Mouse (Mus musculus) intestine, embryonic 15.5 days (tissue): ENCODE results near the gene Lhfpl5. TPM values are rescaled to one million over a fixed set of nuclear protein-coding genes. Genes with fewer than 3 reads are reported as not detected.

Experiments used
- ATAC-seq: fragments of 200-750 bp; cut with Nextera tagmentation; 2 replicates; pipeline ENCODE4 v1.8.0; 2017; ENCODE audit warnings: moderate TSS enrichment, moderate library complexity
- H3K27ac ChIP-seq: fragments of 300-500 bp; sonication (generic); 2 replicates; pipeline ENCODE4 v1.5.1; 2015; ENCODE audit warnings: mild to moderate bottlenecking, inconsistent platforms
- H3K27me3 ChIP-seq: fragments of 300-500 bp; sonication (generic); replicated peaks from 2 replicates; pipeline ENCODE4 v1.6.1; 2015; ENCODE audit warnings: inconsistent platforms
- H3K36me3 ChIP-seq: fragments of 300-500 bp; sonication (generic); 2 replicates; pipeline ENCODE4 v1.6.1; 2015; ENCODE audit warnings: inconsistent platforms
- H3K4me1 ChIP-seq: fragments of 300-500 bp; sonication (generic); replicated peaks from 2 replicates; pipeline ENCODE4 v1.6.1; 2015; ENCODE audit warnings: inconsistent platforms
- H3K4me2 ChIP-seq: fragments of 300-500 bp; sonication (generic); replicated peaks from 2 replicates; pipeline ENCODE4 v1.6.1; 2015; ENCODE audit warnings: mild to moderate bottlenecking, inconsistent platforms
- H3K4me3 ChIP-seq: fragments of 300-500 bp; sonication (generic); replicated peaks from 2 replicates; pipeline ENCODE4 v1.5.1; 2015; ENCODE audit warnings: inconsistent platforms
- H3K9ac ChIP-seq: fragments of 300-500 bp; sonication (generic); 2 replicates; pipeline ENCODE4 v1.6.1; 2015; ENCODE audit warnings: inconsistent platforms
- H3K9me3 ChIP-seq: fragments of 300-500 bp; sonication (generic); 2 replicates; pipeline ENCODE4 v1.6.1; 2016; ENCODE audit warnings: inconsistent platforms
- WGBS: fragments of 180-500 bp; shearing (Covaris S2); methylation state at CpG from one replicate; pipeline ENCODE4 v1.1.7; 2015; 5-methylcytosine and 5-hydroxymethylcytosine counted together
- polyA plus RNA-seq: library from polyadenylated mRNA; unstranded; fragments of >200 nt; fragmentation: Nextera tagmentation; extraction: Ambion mirVana; gene quantifications from 2 replicates; pipeline ENCODE4 v1.2.1, GENCODE M21; 2015

Gene Lhfpl5
- polyA plus RNA-seq, 1 experiment from 2014 or later: 1.8 TPM

- no peaks in the 10 kb centered on the region for H3K27me3 ChIP-seq
- H3K27ac ChIP-seq: no peak overlapping the region
- H3K4me3 ChIP-seq: no peak overlapping the region
- H3K4me1 ChIP-seq: peaks cover under 1% of the 10 kb centered on the region; the same call in 1 of the 2 replicates
- 56% methylated on average over 2 of the region's 2 CpGs for WGBS
- ATAC-seq: no peak
- no peaks in the 10 kb centered on the region for H3K9me3 ChIP-seq
- no peaks in the 10 kb centered on the region for H3K36me3 ChIP-seq
- H3K9ac ChIP-seq: no peak overlapping the region
- H3K4me2 ChIP-seq: no peak overlapping the region
These were observed 5.6 kb downstream of the Lhfpl5 start for GRCm38 (mm10) chr17:28581056-28581455.

DNA sequence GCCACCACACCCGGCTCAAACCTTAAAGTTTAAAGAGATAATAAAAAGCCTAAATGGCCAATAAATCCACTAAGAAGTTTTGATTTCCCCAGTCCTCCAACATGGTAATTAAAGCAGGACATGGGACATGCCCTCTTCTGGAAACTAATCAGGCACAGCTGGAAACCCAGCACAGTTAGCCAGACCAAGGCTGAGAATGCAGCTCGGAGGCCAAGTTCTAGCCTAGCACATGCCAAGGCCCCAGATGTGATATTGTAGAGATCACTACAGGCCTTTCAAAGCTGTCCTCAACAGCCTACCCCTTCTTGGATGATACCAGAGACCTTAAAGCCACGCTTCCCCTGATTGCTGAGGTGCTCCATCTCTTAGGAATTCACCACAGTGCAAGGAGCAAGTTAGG lies 11.1 kb downstream of the Lhfpl5 start:
- H3K27ac ChIP-seq: no peak overlapping the region
- H3K4me1 ChIP-seq: no peaks in the 10 kb centered on the region
- WGBS: 82% methylated on average over 3 of the region's 3 CpGs
- no peaks in the 10 kb centered on the region for H3K9me3 ChIP-seq
- ATAC-seq: no peak
- H3K36me3 ChIP-seq: peaks cover 29% of the 10 kb centered on the region
- H3K27me3 ChIP-seq: no peaks in the 10 kb centered on the region
- H3K9ac ChIP-seq: no peak overlapping the region
- H3K4me2 ChIP-seq: no peak overlapping the region
- no peak overlapping the region for H3K4me3 ChIP-seq

DNA sequence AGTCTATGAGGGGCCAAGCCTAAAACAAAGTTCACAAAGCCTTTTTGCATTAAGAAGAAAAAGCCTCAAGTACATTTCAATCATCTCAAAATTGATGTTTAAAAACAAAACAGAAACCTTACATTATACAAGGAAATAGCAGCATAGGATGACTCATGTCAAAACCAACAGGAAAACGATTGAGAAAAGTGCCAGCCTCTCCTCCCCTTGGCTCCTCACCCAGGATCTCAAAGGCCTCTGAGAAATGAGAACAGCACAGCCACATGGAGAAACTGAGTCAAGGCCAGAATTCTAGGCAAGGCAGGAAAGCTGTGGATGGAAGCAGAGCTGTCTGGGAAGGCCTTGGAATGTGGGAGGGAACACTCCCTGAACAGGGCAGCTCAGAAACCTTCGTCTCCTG lies 13.2 kb downstream of the Lhfpl5 start:
- no peaks in the 10 kb centered on the region for H3K27me3 ChIP-seq
- H3K36me3 ChIP-seq: peaks cover 44% of the 10 kb centered on the region
- H3K9ac ChIP-seq: no peak overlapping the region
- no peaks in the 10 kb centered on the region for H3K4me1 ChIP-seq
- 73% methylated on average over 2 of the region's 2 CpGs for WGBS
- no peak for ATAC-seq
- no peak overlapping the region for H3K27ac ChIP-seq
- H3K9me3 ChIP-seq: no peaks in the 10 kb centered on the region
- H3K4me3 ChIP-seq: no peak overlapping the region
- no peak overlapping the region for H3K4me2 ChIP-seq

GRCm38 (mm10) chr17:28590596-28590995 lies 15.2 kb downstream of the Lhfpl5 start:
- Histone ChIP-seq H3K4me1 (no peaks in the 10 kb centered on the region), H3K27me3 (no peaks in the 10 kb centered on the region), H3K4me3 (no peak overlapping the region), H3K27ac (no peak overlapping the region), H3K4me2 (no peak overlapping the region), H3K9me3 (no peaks in the 10 kb centered on the region), H3K36me3 (peaks cover 49% of the 10 kb centered on the region), H3K9ac (no peak overlapping the region)
- 87% methylated on average over 3 of the region's 3 CpGs for WGBS
- ATAC-seq: no peak

DNA sequence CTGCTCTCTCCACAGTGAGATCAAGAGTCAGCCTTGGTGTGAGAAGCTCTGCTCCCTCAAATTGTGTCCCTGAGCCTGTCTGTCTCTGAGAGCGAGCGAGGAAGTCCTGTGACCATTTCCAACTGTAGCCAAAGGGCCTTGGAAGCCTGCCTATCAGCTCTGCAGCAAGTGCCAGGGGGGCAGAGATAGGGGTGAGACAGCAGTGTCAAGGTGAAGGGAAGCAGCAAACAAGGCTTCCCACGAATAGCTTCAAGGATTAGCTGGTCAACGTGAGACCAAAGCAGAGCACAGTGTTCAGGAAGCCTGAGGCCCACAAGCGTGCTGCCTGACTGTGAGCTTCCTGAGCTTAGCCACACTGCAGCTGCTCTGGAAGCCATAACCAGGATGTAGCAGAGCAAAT lies 16.0 kb downstream of the Lhfpl5 start:
- no peak for ATAC-seq
- Histone ChIP-seq H3K36me3 (peaks cover 51% of the 10 kb centered on the region), H3K27me3 (no peaks in the 10 kb centered on the region), H3K4me3 (no peak overlapping the region), H3K27ac (no peak overlapping the region), H3K9me3 (no peaks in the 10 kb centered on the region), H3K4me1 (no peaks in the 10 kb centered on the region), H3K9ac (no peak overlapping the region), H3K4me2 (no peak overlapping the region)
- 91% methylated on average over 5 of the region's 5 CpGs for whole genome bisulfite sequencing

DNA sequence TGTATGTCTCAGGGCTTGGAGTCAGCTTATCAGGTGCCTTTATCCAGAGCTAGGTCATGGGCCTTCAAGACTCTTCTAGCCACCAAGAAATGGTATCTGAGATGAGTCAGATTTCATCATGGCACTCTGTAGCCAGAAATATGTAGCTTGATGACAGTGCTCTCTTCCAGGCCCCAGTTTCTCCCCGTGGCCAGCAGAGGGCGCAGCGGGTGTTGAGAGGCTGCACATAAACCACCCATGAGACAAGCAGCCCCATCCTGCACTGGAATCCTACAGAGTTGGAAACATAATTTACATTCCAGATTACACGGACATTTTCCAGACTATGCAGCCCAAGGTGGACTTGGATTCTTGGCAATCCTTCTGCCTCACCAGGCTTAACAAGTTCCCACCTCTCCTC lies 17.6 kb downstream of the Lhfpl5 start:
- Histone ChIP-seq H3K4me1 (no peaks in the 10 kb centered on the region), H3K9me3 (no peaks in the 10 kb centered on the region), H3K9ac (no peak overlapping the region), H3K4me2 (no peak overlapping the region), H3K27me3 (no peaks in the 10 kb centered on the region), H3K4me3 (no peak overlapping the region), H3K27ac (no peak overlapping the region), H3K36me3 (peaks cover 58% of the 10 kb centered on the region)
- peak; percentile 47; the same call in 1 of the 2 replicates for ATAC-seq
- 17% methylated on average over 4 of the region's 4 CpGs for WGBS

DNA sequence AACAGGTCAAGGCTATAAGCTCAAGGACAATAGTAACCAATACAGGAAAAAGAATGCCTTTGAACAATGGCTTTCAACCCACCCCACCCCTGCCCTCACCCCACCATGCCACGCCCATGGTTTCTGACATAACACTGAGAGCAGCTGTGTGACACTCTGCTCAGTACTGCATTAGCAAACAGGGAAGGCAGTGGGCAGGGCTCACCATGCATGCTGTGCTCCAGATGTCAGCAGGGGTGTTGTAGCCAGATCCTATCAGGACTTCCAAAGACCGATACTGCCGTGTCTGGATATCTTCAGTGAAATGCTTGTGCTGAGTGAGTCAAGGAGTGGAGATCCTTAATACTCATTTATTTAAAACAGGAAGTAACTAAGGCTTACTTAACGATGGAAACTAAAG lies 18.5 kb downstream of the Lhfpl5 start:
- H3K4me2 ChIP-seq: no peak overlapping the region
- 56% methylated on average over 4 of the region's 4 CpGs for WGBS
- H3K9ac ChIP-seq: no peak overlapping the region
- no peak overlapping the region for H3K27ac ChIP-seq
- H3K27me3 ChIP-seq: no peaks in the 10 kb centered on the region
- H3K36me3 ChIP-seq: peaks cover 61% of the 10 kb centered on the region
- no peak for ATAC-seq
- no peaks in the 10 kb centered on the region for H3K9me3 ChIP-seq
- H3K4me1 ChIP-seq: no peaks in the 10 kb centered on the region
- no peak overlapping the region for H3K4me3 ChIP-seq

DNA sequence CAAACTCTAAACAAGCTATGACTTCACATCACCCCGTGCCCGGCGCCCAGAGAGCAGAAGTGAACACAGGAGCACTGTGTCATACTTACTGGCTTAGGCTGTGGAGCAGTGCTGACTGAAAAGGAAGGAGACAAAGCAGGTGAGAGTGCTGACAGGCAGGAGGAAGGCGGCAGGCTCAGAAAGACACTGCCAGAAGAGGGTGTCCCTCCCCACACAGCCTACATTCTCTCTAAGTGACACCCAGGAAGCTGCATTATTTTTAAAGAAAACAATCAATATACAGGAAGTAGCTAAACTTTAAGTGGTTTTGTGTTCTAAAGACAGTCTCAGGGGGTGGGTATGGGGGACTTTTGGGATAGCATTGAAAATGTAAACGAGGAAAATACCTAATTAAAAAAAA lies 25.3 kb downstream of the Lhfpl5 start:
- Histone ChIP-seq H3K4me1 (no peaks in the 10 kb centered on the region), H3K27ac (no peak overlapping the region), H3K27me3 (no peaks in the 10 kb centered on the region), H3K4me2 (no peak overlapping the region), H3K9me3 (no peaks in the 10 kb centered on the region), H3K36me3 (peaks cover 53% of the 10 kb centered on the region), H3K9ac (no peak overlapping the region), H3K4me3 (no peak overlapping the region)
- ATAC-seq: no peak
- 84% methylated on average over 5 of the region's 5 CpGs for WGBS

DNA sequence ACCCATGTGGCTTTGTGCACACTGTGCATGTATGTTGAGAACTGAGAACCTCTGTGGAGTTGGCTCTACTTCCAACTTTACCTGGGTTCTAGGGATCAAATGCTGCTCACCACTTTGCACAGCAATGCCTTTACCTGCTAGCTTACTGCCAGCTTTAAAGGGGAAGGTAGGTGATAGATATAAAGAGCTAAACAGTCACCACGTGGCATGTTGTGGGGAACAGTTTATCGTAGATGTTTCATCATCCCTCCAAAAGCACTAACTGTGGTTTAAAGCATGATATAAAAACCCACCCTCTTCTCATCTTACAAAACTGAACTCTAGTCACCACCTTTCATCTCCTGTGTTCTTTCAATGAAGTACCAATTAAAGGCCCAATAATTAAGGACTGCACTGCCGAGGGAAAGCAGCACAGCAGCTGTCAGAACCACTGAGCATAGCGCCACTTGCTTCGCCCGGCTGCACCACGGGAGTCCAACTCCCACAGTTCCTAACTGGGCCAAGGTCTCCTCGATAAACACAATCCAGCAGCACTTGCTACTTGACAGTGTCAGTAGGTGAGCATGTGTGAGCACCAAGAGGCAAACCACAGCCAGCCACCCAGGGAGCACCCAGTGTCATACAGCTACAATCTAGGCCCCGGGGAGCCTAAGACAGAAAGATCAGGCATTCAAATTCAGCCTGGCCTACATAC lies 26.3 kb downstream of the Lhfpl5 start:
- H3K9ac ChIP-seq: no peak overlapping the region
- H3K27me3 ChIP-seq: no peaks in the 10 kb centered on the region
- no peak overlapping the region for H3K27ac ChIP-seq
- no peaks in the 10 kb centered on the region for H3K9me3 ChIP-seq
- H3K4me2 ChIP-seq: no peak overlapping the region
- H3K4me3 ChIP-seq: no peak overlapping the region
- whole genome bisulfite sequencing: 89% methylated on average over 9 of the region's 9 CpGs
- no peak for ATAC-seq
- H3K36me3 ChIP-seq: peaks cover 50% of the 10 kb centered on the region
- H3K4me1 ChIP-seq: no peaks in the 10 kb centered on the region

GRCm38 (mm10) chr17:28609543-28609942 lies 34.1 kb downstream of the Lhfpl5 start:
- H3K9me3 ChIP-seq: no peaks in the 10 kb centered on the region
- no peak overlapping the region for H3K4me2 ChIP-seq
- no peaks in the 10 kb centered on the region for H3K4me1 ChIP-seq
- H3K4me3 ChIP-seq: no peak overlapping the region
- WGBS: 70% methylated on average over 3 of the region's 3 CpGs
- no peak overlapping the region for H3K27ac ChIP-seq
- no peaks in the 10 kb centered on the region for H3K27me3 ChIP-seq
- H3K36me3 ChIP-seq: peaks cover 11% of the 10 kb centered on the region; the same call in 1 of the 2 replicates
- ATAC-seq: no peak
- H3K9ac ChIP-seq: no peak overlapping the region

GRCm38 (mm10) chr17:28612603-28613002 lies 37.2 kb downstream of the Lhfpl5 start:
- Histone ChIP-seq H3K9me3 (no peaks in the 10 kb centered on the region), H3K4me1 (no peaks in the 10 kb centered on the region), H3K4me3 (no peak overlapping the region), H3K9ac (no peak overlapping the region), H3K27ac (no peak overlapping the region), H3K4me2 (no peak overlapping the region), H3K36me3 (no peaks in the 10 kb centered on the region), H3K27me3 (no peaks in the 10 kb centered on the region)
- no peak for ATAC-seq
- WGBS: 69% methylated on average over 2 of the region's 2 CpGs

DNA sequence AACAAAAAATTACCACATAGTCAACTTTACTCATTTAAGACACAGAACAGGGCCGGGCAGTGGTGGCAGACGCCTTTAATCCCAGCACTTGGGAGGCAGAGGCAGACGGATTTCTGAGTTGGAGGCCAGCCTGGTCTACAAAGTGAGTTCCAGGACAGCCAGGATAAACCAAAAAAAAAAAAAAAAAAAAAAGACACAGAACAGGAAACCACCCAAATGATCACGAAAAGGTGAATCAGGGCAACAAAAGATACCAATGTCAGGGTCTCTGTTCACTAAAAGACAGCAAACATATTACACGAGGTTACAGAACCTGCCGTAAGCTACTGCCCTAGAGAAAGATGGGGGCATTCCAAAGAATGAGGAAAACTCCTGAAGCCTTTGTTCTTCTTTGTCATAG lies 37.7 kb downstream of the Lhfpl5 start:
- H3K9ac ChIP-seq: no peak overlapping the region
- H3K4me2 ChIP-seq: no peak overlapping the region
- ATAC-seq: no peak
- H3K27ac ChIP-seq: no peak overlapping the region
- H3K9me3 ChIP-seq: no peaks in the 10 kb centered on the region
- H3K4me3 ChIP-seq: no peak overlapping the region
- H3K36me3 ChIP-seq: no peaks in the 10 kb centered on the region
- 0 out of 2 replicates have a peak, but pooled peaks cover 2% of the 10 kb centered on the region for H3K4me1 ChIP-seq
- WGBS: 83% methylated on average over 6 of the region's 6 CpGs
- H3K27me3 ChIP-seq: no peaks in the 10 kb centered on the region

GRCm38 (mm10) chr17:28615332-28615731 lies 39.9 kb downstream of the Lhfpl5 start:
- peaks cover 8% of the 10 kb centered on the region; the same call in 1 of the 2 replicates for H3K36me3 ChIP-seq
- no peak overlapping the region for H3K4me2 ChIP-seq
- no peak overlapping the region for H3K9ac ChIP-seq
- 80% methylated on average over 4 of the region's 4 CpGs for WGBS
- no peak overlapping the region for H3K27ac ChIP-seq
- 0 out of 2 replicates have a peak, but pooled peaks cover 11% of the 10 kb centered on the region for H3K4me1 ChIP-seq
- ATAC-seq: 0 out of 2 replicates have a peak, but pooled peaks have one; percentile 16
- H3K4me3 ChIP-seq: no peak overlapping the region
- H3K27me3 ChIP-seq: no peaks in the 10 kb centered on the region
- no peaks in the 10 kb centered on the region for H3K9me3 ChIP-seq
